Mouse (Mus musculus): ENCODE results near the gene Papolb. TPM values are rescaled to one million over a fixed set of nuclear protein-coding genes. Genes with fewer than 3 reads are reported as not detected.
A peak's percentile ranks its signal among the peaks of the same experiment; 100 is the strongest.

Papolb gene
- polyA plus RNA-seq, 1 experiment from 2014 or later: not detected

DNA sequence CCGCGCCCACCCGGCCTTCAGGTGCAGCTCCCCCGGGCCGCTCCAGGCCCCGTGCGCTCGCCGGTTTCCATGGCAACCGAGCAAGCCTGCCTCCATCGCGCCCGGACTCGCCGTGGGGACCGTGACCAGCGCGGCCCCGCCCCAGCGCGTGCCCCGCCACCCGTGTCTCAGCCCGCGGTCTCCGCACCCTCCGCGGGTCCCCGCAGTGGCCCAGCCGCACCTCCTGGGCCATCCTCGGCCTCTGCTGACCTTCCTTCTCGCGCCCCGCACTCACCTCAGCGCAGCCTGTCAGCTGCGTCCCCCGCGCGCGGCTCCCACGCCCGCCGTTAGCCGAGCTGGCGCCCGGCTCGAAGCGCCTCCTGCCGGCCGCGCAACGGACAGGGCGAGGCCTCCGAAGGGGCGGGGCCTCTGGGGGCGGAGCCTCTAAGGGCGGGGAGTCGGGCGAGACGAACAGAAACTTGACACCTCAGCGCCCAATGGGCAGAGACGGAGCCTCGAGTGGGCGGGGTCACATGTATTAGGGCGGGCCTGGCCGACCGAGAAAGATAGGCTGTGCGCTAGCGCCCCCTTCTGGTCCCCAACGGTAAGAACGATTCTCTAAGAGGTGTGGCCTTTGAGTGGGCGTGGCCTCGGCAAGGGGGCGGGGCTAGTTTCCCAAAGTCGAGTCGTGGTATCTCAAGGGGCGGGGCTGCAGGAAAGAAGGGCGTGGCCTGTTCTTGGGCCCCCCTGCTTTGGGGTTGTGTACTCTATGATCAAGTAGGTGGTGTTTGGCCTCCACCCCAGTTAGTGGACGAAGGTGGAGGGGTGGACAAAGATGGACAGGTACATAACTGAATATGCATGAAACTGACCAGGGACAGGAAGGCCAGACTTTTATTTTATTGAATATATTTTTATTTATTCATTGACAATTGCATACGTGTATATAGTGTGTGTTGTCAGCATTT is 21.1 kb upstream of the Papolb start, which contains the start of gene Radil:
Gene Radil (minus strand): TSS at position 393 of the 947 bp plus-strand sequence.
- no peak within 1 kb of the TSS for H3K27ac ChIP-seq (ENCODE audit: low read length)
- H3K36me3 ChIP-seq (ENCODE audit: control insufficient read depth, insufficient read depth): no peaks in the 10 kb centered on the region
- H3K27me3 ChIP-seq (ENCODE audit: control insufficient read depth, insufficient read depth, low read depth, low read length): peaks cover 24% of the 10 kb centered on the region
- peaks cover 8% of the 10 kb centered on the region for H3K4me1 ChIP-seq (ENCODE audit: control insufficient read depth, low read depth, low read length)
- no peaks in the 10 kb centered on the region; the same call in 1 of the 2 replicates for H3K9me3 ChIP-seq (replicated peaks; ENCODE audit: control insufficient read depth, low read length)
- 3% methylated on average over 79 of the region's 80 CpGs for WGBS (ENCODE audit: insufficient replicate concordance)
- H3K4me3 ChIP-seq (ENCODE audit: low read depth, low read length): peak within 1 kb of the TSS; percentile 54
- peak within 1 kb of the TSS; percentile 13; the same call in 1 of the 2 replicates for H3K9ac ChIP-seq (ENCODE audit: low read depth, low read length)
- peak within 1 kb of the TSS; percentile 68 for H3K4me2 ChIP-seq (ENCODE audit: low read depth, low read length)
- peak; percentile 84 for ATAC-seq (ENCODE audit: low read depth)

DNA sequence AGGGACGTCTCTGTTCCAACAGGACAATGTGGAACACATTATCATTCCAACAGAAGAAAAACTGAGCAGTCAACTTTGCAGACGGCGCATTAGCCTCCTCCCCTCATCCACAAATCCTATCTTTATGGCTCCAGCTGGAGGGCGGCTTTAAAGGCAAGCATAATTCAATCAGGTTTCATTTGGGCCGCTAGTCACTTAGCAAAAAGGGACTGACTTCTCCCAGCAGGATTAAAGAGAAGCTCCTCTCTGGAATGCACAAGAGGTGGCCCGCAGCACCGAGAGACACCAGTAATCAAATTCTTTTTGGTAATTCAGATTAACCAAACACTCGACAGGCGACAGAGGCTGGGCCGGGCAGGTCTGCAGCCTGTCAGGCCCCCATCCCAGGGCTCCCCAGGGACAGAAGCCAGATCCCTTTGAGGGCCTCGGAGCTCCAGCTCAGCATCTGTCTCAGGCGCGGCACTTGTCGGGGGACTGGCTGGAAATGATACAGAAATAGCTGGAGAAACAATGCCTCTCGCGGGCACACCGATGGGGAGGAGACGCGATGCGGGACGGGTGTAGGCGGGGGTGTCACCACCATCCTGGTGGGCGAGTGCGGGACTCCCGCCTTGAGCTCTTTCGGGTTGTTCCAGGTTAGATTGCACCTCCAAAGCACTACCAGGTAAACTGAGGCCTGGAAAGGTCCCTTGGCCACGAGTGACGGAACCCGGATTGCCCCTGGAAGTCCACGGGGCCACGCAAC is 20.3 kb upstream of the Papolb start:
- Histone ChIP-seq H3K4me3 (ENCODE audit: low read depth, low read length) (peak overlapping the region; percentile 54), H3K9me3 (replicated peaks; ENCODE audit: control insufficient read depth, low read length) (no peaks in the 10 kb centered on the region; the same call in 1 of the 2 replicates), H3K4me1 (ENCODE audit: control insufficient read depth, low read depth, low read length) (peaks cover 8% of the 10 kb centered on the region), H3K36me3 (ENCODE audit: control insufficient read depth, insufficient read depth) (no peaks in the 10 kb centered on the region), H3K27me3 (ENCODE audit: control insufficient read depth, insufficient read depth, low read depth, low read length) (peaks cover 24% of the 10 kb centered on the region), H3K27ac (ENCODE audit: low read length) (no peak overlapping the region), H3K4me2 (ENCODE audit: low read depth, low read length) (peak overlapping the region; percentile 68), H3K9ac (ENCODE audit: low read depth, low read length) (no peak overlapping the region; the same call in 1 of the 2 replicates)
- 7% methylated on average over 31 of the region's 31 CpGs for WGBS (ENCODE audit: insufficient replicate concordance)
- ATAC-seq (ENCODE audit: low read depth): no peak

DNA sequence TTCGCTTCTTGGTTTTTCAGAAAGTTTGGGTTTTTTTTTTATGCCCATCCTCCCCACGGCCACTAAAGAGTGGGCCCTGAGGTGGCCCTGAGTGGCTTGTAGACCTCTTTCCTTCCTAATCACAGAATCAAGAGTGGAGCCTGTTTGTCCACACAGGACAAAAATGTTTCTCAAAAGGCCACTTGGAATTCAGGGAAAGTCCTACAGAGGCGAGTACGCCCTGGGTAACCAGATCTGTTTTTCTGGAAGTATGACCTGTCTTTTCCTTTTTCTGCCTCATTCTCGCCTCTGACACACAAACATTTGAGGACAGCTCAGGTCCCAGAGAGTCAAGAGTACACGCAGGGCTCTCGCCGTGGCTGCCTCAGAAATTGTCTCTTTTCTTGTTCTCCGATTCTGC is 19.6 kb upstream of the Papolb start:
- peaks cover 8% of the 10 kb centered on the region for H3K4me1 ChIP-seq (ENCODE audit: control insufficient read depth, low read depth, low read length)
- H3K9me3 ChIP-seq (replicated peaks; ENCODE audit: control insufficient read depth, low read length): no peaks in the 10 kb centered on the region; the same call in 1 of the 2 replicates
- no peak overlapping the region for H3K4me3 ChIP-seq (ENCODE audit: low read depth, low read length)
- 58% methylated on average over 9 of the region's 9 CpGs for whole genome bisulfite sequencing (ENCODE audit: insufficient replicate concordance)
- H3K27ac ChIP-seq (ENCODE audit: low read length): no peak overlapping the region
- H3K9ac ChIP-seq (ENCODE audit: low read depth, low read length): no peak overlapping the region
- H3K4me2 ChIP-seq (ENCODE audit: low read depth, low read length): no peak overlapping the region
- H3K36me3 ChIP-seq (ENCODE audit: control insufficient read depth, insufficient read depth): no peaks in the 10 kb centered on the region
- ATAC-seq (ENCODE audit: low read depth): no peak
- peaks cover 24% of the 10 kb centered on the region for H3K27me3 ChIP-seq (ENCODE audit: control insufficient read depth, insufficient read depth, low read depth, low read length)

DNA sequence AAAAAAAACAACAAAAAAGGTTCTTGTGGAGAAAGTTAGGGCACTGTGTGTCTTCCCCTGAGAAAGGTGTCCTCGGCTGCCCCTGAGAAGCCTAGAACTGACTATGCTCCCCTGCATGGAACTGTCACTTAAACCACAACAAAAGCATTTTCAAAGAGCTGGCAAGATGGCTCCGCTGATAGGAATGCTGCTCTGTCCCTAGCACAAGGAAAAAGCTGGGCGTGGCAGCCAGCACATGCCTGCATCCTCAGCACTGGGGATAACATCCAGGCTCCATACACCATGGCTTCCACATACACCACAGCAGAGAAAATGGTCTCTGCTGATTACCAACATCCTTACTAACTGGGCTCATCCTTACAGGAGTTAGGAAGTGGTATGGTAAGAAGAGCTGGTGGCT is 17.2 kb upstream of the Papolb start:
- WGBS (ENCODE audit: insufficient replicate concordance): 58% methylated on average over 3 of the region's 3 CpGs
- H3K4me2 ChIP-seq (ENCODE audit: low read depth, low read length): no peak overlapping the region

DNA sequence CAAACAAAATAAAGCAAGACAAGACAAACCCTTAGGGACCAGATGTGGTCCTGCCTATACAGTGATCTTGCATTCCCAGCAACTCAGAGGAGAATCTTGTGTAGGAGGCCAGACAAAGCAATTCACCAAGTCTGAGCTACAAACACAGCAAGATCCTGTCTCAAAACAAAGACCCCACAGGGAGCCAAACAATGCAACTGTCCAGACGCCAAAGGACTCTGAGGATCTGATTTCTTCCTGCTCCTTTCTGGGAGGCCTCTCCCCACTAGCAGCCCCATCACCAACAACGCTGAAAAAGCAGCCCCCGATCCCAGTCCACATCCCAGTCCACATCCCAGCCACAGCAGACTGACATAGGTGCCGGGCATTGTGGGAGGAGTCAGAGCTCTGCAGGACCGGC is 16.5 kb upstream of the Papolb start:
- Histone ChIP-seq H3K27ac (ENCODE audit: low read length) (no peak overlapping the region), H3K27me3 (ENCODE audit: control insufficient read depth, insufficient read depth, low read depth, low read length) (peaks cover 24% of the 10 kb centered on the region), H3K9me3 (replicated peaks; ENCODE audit: control insufficient read depth, low read length) (no peaks in the 10 kb centered on the region; the same call in 1 of the 2 replicates), H3K4me2 (ENCODE audit: low read depth, low read length) (no peak overlapping the region), H3K9ac (ENCODE audit: low read depth, low read length) (no peak overlapping the region), H3K4me3 (ENCODE audit: low read depth, low read length) (no peak overlapping the region), H3K36me3 (ENCODE audit: control insufficient read depth, insufficient read depth) (no peaks in the 10 kb centered on the region), H3K4me1 (ENCODE audit: control insufficient read depth, low read depth, low read length) (peaks cover 8% of the 10 kb centered on the region)
- 34% methylated on average over 5 of the region's 5 CpGs for WGBS (ENCODE audit: insufficient replicate concordance)
- no peak for ATAC-seq (ENCODE audit: low read depth)

More for the DNA sequence above, 17.2 kb upstream of the Papolb start:
- no peak for ATAC-seq (ENCODE audit: low read depth)
- H3K9ac ChIP-seq (ENCODE audit: low read depth, low read length): no peak overlapping the region
- H3K27me3 ChIP-seq (ENCODE audit: control insufficient read depth, insufficient read depth, low read depth, low read length): peaks cover 24% of the 10 kb centered on the region
- H3K27ac ChIP-seq (ENCODE audit: low read length): no peak overlapping the region
- no peak overlapping the region for H3K4me3 ChIP-seq (ENCODE audit: low read depth, low read length)
- no peaks in the 10 kb centered on the region for H3K36me3 ChIP-seq (ENCODE audit: control insufficient read depth, insufficient read depth)
- peaks cover 8% of the 10 kb centered on the region for H3K4me1 ChIP-seq (ENCODE audit: control insufficient read depth, low read depth, low read length)
- H3K9me3 ChIP-seq (replicated peaks; ENCODE audit: control insufficient read depth, low read length): no peaks in the 10 kb centered on the region; the same call in 1 of the 2 replicates

DNA sequence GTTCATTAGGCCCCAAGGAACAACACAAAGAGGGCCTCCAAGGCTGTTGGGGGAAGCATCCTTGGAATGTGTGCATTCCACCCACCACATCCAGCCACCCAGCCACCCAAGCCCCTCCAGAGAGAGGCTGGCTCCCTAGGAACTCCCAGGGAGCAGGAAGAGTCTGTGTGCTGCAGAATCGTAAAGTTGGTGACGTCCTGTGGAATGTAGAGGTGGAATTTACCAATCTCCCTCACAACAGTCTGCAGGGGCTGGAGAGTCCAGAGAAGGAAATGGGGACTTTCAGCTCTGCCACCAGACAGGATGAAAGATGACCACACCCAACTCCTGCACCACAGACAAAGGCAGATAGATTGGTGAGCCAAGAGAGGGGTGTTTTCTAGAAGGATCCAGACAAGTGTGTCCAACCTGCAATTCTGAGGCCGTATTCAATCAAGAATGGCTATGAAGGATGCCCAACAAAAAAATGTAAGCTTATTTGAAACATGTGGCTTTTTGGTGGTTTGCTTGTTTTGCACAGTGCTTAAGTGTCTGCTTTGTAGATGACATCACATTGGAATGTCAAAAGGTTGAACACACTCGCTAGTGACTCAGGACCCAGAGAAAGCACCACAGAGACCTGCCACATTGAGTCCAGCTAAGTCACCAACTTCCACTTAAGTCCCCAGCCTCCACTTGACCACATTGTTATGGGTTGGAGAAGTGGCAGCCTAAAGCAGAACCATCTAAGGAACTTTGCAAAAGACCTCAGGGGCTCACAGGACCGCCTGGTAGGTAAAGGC is 15.3 kb upstream of the Papolb start:
- H3K9me3 ChIP-seq (replicated peaks; ENCODE audit: control insufficient read depth, low read length): no peaks in the 10 kb centered on the region
- H3K27me3 ChIP-seq (ENCODE audit: control insufficient read depth, insufficient read depth, low read depth, low read length): peaks cover 12% of the 10 kb centered on the region
- no peak for ATAC-seq (ENCODE audit: low read depth)
- H3K27ac ChIP-seq (ENCODE audit: low read length): no peak overlapping the region
- WGBS (ENCODE audit: insufficient replicate concordance): 43% methylated on average over 5 of the region's 5 CpGs
- no peaks in the 10 kb centered on the region for H3K4me1 ChIP-seq (ENCODE audit: control insufficient read depth, low read depth, low read length)
- H3K36me3 ChIP-seq (ENCODE audit: control insufficient read depth, insufficient read depth): no peaks in the 10 kb centered on the region
- H3K4me2 ChIP-seq (ENCODE audit: low read depth, low read length): no peak overlapping the region
- no peak overlapping the region for H3K9ac ChIP-seq (ENCODE audit: low read depth, low read length)
- no peak overlapping the region for H3K4me3 ChIP-seq (ENCODE audit: low read depth, low read length)

DNA sequence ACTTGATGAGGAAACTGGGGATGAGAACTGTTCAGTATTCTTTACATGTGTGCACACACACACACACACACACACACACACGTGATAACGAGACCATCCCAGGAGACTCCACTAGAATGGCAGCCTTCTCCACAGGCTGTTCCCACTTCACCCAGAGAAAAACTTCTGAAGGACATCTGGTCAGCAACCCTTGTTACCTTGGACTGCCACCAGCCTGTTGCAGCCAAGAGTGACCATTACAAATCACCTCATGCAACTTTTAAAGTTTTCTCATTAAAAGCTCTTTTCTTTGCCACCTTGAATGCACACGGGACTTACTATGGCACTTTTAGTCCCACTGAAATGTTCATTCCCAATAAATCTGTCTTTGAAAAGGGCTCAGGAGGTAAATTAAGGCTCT is 7.4 kb upstream of the Papolb start:
- 62% methylated on average over 3 of the region's 3 CpGs for WGBS (ENCODE audit: insufficient replicate concordance)
- Histone ChIP-seq H3K9me3 (replicated peaks; ENCODE audit: control insufficient read depth, low read length) (no peaks in the 10 kb centered on the region), H3K4me3 (ENCODE audit: low read depth, low read length) (no peak overlapping the region), H3K4me1 (ENCODE audit: control insufficient read depth, low read depth, low read length) (no peaks in the 10 kb centered on the region), H3K4me2 (ENCODE audit: low read depth, low read length) (no peak overlapping the region), H3K27me3 (ENCODE audit: control insufficient read depth, insufficient read depth, low read depth, low read length) (no peaks in the 10 kb centered on the region), H3K27ac (ENCODE audit: low read length) (no peak overlapping the region), H3K36me3 (ENCODE audit: control insufficient read depth, insufficient read depth) (no peaks in the 10 kb centered on the region), H3K9ac (ENCODE audit: low read depth, low read length) (no peak overlapping the region)
- no peak for ATAC-seq (ENCODE audit: low read depth)

DNA sequence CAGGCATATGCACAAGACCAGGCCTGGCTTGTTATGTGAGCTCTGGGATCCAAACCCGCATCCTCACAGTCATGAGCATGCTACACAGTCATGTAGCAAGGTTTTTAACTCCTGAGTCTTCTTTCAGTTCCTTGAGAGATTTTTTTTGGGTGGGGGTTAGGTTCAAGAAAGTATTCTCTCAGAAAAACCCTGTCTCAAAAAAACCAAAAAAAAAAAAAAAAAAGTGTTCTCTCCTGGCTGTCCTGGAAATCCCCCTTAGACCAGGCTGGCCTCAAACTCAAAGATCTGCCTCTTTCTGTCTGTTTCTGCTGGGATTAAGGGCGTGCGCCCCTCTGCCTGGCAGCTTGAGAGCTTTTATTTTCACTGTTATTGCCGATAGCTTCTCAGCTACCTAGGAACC is 5.5 kb upstream of the Papolb start:
- H3K9me3 ChIP-seq (replicated peaks; ENCODE audit: control insufficient read depth, low read length): no peaks in the 10 kb centered on the region
- H3K27ac ChIP-seq (ENCODE audit: low read length): no peak overlapping the region
- no peak overlapping the region for H3K9ac ChIP-seq (ENCODE audit: low read depth, low read length)
- H3K4me1 ChIP-seq (ENCODE audit: control insufficient read depth, low read depth, low read length): no peaks in the 10 kb centered on the region
- H3K4me2 ChIP-seq (ENCODE audit: low read depth, low read length): no peak overlapping the region
- ATAC-seq (ENCODE audit: low read depth): no peak
- 57% methylated on average over 4 of the region's 4 CpGs for WGBS (ENCODE audit: insufficient replicate concordance)
- peaks cover 5% of the 10 kb centered on the region; the same call in 1 of the 2 replicates for H3K27me3 ChIP-seq (ENCODE audit: control insufficient read depth, insufficient read depth, low read depth, low read length)
- H3K4me3 ChIP-seq (ENCODE audit: low read depth, low read length): no peak overlapping the region
- no peaks in the 10 kb centered on the region for H3K36me3 ChIP-seq (ENCODE audit: control insufficient read depth, insufficient read depth)
